Mouse (Mus musculus): ENCODE measurements around the gene Pbx1.

The Pbx1 gene

DNA sequence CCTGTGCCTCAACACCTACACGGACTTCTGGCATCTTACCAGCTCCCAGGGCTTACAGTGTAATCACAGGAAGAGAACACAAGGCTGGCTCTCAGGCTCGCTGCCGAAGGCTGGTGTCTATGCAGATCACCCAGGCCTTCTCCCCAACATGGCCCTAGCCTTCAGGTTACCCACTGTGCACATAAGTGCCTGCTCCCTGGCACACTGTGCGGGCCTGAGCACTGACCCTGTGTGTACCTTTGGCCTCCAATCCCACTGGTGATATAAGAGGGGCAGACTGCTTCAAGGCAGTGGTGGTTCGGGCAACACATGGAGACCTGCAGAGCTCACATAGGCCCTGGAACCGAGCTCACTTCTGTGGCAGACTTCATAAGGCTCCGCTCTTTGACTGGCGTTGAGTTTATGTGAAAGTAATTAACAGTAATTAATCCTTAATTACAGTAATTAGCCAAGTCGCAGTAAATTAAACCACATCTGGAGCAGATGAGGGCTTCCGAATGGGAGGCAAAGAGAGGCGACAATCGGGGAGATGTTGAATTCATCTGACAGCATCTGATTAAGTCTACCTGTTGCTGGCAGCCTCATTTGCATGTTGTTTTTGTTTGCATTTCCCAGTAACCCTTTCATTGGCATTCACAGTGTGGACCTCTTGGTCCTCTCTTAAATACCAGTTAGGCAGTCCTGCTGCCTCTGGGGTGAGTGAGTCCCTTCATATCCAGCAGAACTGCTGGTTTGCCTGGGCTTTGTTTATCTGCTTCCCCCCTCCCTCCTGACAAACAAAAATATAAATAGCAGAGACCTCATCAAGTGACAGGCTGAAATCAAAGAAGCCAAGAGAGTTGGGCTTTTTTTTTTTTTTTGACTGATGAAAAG lies 163.1 kb downstream of the Pbx1 start:
- no peak for DNase-seq (ENCODE audit: low spot score in 2 of 2)

- DNase-seq (ENCODE audit: low spot score in 2 of 2): no peak
Measured at GRCm38 (mm10) chr1:168268224-168268623, 163.8 kb downstream of the Pbx1 start.

DNA sequence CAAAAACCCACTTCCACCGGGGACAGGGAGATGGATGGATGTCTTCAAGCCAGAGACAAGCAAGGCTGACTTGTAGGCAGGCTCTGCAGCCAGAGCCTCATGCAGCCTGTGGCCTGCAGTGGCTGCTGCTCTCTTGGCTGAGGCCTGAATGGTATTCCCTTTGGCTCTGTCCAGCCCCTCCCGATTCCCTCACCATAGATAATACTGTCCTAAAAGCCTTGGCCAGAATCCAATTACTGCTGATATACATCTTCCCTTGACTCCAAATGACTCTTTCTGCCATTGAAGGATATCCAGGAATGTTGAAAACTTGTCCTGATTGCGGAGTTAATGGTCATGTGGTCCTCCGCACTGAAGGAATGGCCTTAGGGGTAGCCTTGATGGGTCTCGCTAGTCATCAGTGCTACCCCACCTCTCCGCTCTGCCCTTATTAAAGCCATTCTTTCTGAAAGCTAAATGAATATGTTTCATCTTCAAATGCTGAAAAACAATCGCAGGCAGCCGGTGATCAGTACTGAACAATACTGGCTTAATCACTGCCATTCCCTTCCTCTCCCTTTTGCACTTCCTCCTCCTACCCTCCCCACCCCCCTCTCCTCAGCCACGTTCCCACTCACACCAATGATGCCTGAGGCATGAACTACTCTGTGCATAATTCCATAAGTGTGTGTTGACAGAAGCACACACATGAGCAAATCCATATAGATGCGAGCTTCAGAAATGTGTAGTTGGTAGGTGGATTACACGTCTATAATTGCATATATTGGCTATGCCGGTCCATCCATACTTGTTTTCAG lies 166.3 kb downstream of the Pbx1 start:
- no peak for DNase-seq (ENCODE audit: low spot score in 2 of 2)

DNA sequence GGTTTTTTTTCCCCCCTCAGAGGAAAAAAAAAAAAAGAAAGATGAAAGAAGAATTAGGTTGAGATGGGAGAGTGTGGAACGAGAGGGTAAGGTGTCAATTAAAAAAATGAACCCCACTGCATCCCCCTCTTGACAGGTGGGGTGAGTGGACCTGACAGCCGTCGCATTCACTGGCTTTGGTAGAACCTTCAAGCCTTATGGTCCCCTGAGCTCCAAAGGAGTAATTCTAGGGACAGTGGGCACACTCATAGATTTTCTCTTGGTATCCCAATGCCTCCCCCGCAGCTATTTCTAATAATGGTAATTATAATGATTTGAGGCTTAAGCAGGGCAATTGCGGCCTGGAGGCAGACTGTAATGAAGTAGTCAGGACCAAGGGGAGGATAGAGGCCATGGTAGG lies 167.0 kb downstream of the Pbx1 start:
- no peak for DNase-seq (ENCODE audit: low spot score in 2 of 2)

DNA sequence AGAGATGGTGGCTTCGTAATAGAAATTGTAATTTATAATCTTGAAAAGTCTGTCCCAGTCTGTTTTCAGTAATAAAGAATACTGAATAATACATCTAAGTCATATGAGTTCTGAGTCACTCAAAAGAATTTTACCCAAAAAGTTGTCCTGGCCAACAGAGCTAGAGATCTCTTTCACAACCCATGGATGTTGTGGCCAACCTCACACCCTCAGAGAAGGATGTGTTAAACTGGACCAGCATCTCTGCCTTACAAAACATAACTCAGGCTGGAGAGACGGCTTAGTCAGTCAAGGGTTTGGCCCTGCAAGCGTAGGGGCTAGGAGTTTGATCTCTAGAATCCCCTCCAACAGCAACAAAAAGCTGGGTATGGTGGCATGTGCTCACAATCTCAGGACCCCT lies 171.7 kb downstream of the Pbx1 start:
- DNase-seq (ENCODE audit: low spot score in 2 of 2): no peak

DNA sequence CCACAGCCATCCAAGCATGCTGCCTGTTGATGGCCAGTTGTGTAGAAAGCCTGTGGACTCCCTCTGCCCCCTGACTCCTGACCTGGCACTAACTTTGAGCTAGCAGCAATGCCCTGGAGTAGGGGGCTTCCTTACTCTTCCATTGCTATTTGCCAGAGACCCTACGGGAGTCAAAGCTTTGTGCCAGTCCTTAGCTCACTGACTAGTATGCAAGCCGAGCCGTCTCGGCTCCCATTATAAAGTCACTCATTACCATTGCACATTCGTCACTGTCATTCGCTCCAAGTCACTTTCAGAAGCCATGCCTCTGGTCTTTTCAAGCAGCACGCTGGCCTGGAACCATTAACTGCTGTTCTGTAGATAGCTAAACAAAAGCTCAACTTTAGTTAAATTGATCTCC lies 173.2 kb downstream of the Pbx1 start:
- DNase-seq (ENCODE audit: low spot score in 2 of 2): no peak

DNA sequence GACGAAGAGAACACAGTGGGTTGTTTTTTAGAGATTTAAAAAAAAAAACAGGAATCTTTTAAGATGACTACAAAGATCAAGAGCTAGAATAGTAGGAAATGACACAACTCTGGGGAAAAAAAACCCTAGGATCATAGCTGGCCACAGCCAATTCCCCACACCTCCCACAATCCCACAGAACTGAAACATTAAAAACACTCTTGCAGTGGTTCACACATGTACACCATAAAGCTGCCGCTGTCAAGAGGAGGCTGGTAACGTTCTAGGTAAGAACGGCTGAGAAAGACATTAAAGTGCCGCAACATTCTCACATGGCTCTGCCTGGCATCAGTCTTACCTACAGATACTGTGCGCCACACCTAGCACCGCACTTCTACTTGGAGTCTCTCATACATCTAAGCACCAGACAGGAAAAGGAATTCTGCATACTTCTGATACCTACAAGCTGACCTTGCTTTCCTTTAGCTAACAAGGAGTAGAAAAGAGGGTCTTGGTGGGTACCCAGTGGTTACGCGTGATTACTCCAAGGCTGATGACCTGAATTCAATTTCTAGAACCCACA lies 176.6 kb downstream of the Pbx1 start:
- no peak for DNase-seq (ENCODE audit: low spot score in 2 of 2)

DNA sequence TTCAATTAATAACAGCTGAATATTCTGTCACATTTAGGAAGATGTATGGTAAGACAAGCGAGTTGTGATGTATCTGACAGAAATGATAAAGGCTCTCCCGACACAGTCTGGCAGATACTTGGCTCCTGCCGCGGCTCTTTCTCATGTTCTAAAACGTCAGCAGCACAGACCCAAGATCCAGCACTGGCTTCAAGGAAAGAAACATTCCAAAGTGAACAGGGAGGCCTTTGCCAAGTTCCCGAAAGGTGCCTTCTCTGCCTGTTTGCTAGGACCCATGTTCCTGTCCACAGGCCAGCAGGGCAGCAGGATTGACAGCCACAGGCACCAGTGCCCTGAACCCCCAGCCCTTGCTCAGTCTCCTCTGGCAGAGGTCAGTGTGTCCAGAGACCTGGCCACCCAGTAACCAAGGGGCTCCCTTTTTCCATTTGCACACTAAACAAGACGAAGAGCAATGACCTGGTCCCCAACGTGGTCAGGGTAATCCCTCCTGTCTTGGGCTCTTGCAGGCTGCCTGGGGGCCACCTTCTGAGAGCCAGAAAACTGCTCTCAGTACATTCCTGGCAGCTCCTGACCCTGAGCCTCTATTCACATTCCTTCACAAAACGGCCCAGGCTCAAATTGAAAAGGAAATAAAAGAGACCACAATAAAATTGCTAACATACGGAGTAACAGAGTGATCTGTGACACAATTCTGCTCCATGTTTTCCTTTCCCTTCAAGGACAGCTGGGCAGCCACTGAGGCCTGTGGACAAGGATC lies 184.9 kb downstream of the Pbx1 start:
- DNase-seq (ENCODE audit: low spot score in 2 of 2): no peak

DNA sequence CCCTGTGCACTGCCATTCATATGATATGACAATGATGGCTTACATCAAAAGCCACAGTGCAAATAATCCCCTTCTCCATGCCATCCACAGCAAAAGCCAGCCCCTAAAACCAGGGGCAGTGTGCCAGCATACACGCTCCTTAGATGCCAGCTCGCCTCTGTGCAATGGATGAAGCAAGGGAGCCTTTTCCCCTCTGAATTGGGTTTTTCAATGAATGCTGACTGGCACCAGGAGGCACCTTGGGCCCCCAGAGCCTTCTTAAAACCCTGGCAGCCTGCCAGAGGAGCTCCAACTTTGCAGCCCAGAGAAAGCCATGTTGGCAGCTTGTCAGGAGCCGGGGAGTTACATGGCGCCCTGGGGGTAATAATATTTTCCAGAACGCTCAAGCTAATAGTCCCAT lies 186.5 kb downstream of the Pbx1 start:
- no peak for DNase-seq (ENCODE audit: low spot score in 2 of 2)

GRCm38 (mm10) chr1:168243759-168244158 lies 188.3 kb downstream of the Pbx1 start:
- no peak for DNase-seq (ENCODE audit: low spot score in 2 of 2)

DNA sequence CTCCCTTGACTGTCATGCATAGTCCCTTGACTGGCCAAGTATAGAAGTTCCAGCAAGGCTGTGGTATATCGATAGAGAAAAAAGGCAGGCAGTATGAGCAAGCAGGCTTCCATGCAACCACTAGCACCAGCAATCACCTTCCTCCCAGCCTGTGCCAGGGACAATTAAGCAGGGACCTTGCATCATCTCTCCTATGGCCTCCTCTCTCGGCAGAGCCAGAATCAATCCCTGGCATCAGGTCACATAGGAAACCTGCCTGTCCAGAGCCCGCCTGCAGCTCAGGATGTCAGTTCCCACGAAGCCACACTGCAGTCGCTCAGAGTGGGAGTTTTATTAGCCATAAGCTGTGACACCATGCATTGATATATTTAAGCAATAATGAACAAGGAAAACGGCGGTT lies 189.0 kb downstream of the Pbx1 start:
- DNase-seq (ENCODE audit: low spot score in 2 of 2): no peak

DNA sequence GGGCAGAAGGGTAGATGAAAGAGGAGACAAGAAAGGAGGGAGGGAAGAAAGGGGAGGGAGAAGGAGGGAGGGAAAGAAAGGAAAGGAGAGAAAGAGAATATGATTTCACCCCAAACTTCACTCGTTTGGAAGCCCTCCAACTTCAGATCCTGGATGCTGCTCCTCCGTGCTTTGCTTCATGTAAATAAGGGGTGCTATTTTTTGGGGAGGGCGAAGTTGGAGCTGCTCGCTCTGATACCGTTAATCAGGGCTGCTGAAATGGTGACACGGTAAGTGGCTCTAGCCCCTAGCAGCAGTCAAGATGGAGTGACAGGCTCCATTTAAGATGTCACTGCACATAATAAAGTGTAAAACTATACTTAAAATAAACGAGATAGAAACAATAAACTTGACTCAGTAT lies 190.8 kb downstream of the Pbx1 start:
- no peak for DNase-seq (ENCODE audit: low spot score in 2 of 2)

DNA sequence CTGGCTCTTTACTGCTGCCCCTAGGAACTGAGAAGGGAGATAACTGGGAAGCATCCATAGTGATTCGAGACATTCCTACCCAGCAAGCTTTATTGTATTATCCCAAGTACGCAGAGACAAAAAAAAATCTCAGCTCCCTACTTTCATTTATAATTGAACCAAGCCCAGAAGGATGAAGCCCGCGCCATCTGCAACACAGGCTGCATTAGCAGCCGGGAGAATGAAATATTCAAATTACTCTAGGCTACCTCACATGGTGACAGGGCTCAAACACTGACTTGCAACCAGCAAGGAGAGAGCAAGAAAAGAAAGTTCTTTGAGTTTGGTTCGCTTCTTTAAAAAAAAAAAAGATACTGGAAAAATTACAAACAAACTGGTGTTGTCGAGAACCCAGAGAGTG lies 191.2 kb downstream of the Pbx1 start:
- no peak for DNase-seq (ENCODE audit: low spot score in 2 of 2)

GRCm38 (mm10) chr1:168240386-168240785 lies 191.7 kb downstream of the Pbx1 start:
- no peak for DNase-seq (ENCODE audit: low spot score in 2 of 2)

- DNase-seq (ENCODE audit: low spot score in 2 of 2): no peak
Measured at GRCm38 (mm10) chr1:168236101-168236500, 196.0 kb downstream of the Pbx1 start.

GRCm38 (mm10) chr1:168234355-168234754 lies 197.7 kb downstream of the Pbx1 start:
- DNase-seq (ENCODE audit: low spot score in 2 of 2): peak in 1 of 2 experiments; percentile 47

GRCm38 (mm10) chr1:168233182-168233581 lies 198.9 kb downstream of the Pbx1 start:
- no peak for DNase-seq (ENCODE audit: low spot score in 2 of 2)

GRCm38 (mm10) chr1:168231548-168232429 lies 200.3 kb downstream of the Pbx1 start:
- DNase-seq (ENCODE audit: low spot score in 2 of 2): no peak

- DNase-seq (ENCODE audit: low spot score in 2 of 2): no peak
Measured at GRCm38 (mm10) chr1:168230858-168231257, 201.2 kb downstream of the Pbx1 start.

DNA sequence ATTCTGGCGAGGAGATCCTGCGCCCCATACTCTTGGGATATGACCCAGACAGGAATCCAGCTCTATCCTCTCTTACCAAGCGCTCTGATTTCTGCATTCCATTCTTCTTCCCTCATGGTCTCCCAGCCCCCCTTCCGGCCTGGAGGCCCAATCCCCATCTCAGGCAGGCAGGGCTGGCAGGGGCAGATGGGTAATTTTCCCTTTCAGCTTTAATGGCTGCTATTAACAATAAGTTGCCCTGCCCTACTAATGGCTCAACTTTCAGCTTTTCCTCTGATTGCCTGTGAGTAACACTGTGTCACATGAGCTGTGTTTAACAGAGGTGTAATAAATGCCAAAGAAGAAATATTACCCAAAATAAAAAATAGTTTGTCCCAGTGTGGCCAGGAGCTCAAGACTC lies 201.9 kb downstream of the Pbx1 start:
- no peak for DNase-seq (ENCODE audit: low spot score in 2 of 2)
